Mouse (Mus musculus): ENCODE measurements at regions not wholly inside any gene's neighbourhood (a gene's known extent, or its start where the extent isn't known, plus 50 kb on each side); places are given as distances from the start of the nearest gene placed in this dataset.
"Not testable (repeated sequence)": the region's sequence is repeated elsewhere in the genome, so short reads cannot be mapped to it uniquely, and the experiment has no call there.

DNA sequence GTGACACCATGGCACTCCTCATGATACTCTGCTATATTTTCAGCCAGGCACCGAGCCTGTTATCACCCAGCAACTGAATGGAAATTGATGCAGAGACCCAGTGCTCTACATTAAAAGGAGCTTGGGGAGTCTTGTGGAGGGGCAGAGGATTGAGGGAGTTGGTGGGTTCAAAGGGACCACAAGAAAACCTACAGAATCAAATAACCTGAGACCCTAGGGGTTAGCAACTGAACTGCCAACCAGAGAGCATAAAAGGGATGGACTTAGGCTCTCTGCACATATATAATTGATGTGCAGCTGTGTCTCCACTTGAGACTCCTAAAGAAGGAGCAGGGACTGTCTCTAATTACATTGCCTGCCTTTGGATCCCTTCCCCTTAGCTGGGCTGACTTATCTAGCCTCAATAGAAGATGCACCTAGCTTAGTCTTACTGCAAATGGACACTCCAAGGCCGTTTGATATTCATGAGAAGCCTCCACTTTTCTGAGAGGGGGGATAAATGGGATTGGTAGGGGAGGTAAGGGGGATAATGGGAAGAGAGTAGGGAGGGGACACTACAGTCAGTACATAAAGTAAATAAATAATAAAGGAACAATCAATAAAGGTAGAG lies 991.1 kb downstream of the Basp1 start:
- no peak for DNase-seq (ENCODE audit: low spot score in 2 of 2)

DNA sequence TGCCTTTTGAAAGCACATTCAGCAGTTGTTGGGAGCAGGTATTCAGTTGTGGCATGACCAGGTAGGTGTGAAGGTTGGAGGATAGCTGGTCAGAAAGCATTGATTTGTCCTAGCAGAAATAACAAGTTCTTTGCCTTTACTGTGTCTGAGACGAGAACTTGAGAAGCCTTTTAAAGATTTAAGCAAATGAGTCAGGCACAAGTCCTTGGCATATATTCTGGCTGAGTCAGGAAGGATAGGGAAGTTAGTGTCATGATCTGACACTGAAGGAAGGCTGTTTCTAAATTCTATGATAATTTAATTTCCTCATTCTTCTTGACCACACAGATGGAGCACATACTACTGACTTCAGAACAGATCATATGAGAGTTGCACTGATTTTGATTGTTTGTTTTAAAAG lies 993.8 kb downstream of the Basp1 start:
- no peak for DNase-seq (ENCODE audit: low spot score in 2 of 2)

DNA sequence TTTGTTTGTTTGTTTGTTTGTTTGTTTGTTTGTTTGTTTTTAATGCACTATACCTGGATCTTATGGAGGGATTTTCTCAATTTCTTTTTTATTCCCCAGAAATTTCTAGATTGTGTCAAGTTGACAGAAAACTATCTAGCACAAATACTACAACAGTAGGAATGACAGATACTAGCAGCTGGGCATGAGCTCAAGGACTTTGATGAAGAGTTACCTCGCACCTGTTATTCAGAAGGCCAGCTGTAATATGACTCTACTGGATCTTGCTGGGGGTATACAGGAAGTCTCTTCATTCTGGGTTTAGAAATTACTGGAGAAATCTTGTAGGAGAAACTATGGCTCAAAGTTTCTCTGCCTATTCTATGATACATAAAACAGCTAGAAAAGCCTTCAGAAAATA lies 994.4 kb downstream of the Basp1 start:
- DNase-seq (ENCODE audit: low spot score in 2 of 2), result no peak

DNA sequence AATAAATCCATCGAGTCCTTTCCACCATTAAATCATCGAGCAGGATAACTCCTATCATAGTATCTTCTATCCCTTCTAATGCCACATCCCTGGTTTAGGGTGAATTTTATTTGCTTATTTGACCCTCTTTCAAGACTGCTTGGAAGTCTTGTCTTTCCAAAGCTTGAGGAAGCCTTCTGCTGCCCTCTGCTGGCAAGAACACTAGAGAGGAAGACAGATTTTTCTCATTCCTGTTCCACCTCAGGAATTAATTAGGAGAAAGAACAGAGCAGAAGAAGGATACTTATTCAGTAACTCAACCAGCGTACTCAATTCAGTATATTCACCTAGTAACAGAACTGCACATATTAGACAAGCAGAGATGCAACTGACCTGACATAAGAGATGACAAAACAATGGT lies 1005.9 kb downstream of the Basp1 start:
- peak; percentile 49 to 78 for DNase-seq (ENCODE audit: low spot score in 2 of 2)

DNA sequence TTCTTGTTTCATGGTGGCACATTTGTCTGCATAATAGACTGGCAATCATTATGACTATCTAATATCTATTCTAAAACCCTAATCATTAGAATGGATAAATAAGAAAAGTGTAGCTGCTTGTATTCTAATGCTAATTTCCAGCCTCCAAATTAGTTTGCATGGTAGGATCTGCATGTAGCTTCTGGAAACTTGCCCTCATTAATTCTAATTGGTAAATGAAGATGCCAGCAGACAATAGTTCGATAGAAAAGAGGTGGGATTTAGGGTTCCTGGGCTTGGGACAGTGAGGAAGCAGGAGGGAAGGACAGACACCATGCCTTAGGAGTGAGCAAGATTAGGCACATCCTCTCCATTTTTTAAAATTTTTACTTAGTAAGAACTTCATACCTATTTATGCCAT lies 1008.3 kb downstream of the Basp1 start:
- no peak for DNase-seq (ENCODE audit: low spot score in 2 of 2)

DNA sequence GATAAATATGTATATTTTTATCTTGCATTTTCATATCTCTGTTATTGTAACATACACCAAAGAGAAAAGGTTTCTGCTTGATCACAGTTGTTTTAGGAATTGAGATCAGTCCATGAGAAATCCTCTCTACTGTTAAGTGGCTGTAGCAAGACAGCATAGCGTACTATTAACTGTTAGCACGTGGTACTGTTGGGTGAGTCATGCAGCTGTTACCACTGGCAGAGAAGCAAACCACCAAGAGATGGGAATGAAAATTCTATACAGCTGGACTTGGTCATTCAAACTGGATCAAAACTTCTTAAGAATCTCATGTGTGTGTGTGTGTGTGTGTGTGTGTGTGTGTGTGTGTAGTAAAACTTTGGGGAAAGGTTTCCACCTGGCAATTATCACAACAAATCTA lies 1013.5 kb downstream of the Basp1 start:
- no peak for DNase-seq (ENCODE audit: low spot score in 2 of 2)

DNA sequence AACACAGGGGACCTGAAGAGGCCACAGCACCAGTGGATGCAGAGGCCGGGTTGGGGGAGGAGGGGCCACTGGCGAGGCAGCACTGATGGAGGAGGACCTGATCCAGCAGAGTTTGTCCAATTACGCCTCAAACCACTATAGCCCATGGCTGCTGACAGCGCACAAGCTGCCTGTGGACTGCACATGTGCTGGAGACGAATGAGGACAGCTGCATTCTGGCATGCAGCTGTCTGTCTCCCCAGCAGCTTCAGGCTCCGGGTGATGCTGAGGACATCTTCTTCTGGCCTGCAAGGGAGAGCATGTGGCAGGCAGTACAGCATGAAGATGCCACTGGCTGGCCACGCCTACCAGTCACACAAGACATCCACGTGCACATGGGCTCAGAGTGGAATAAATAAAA lies 1055.2 kb downstream of the Basp1 start:
- DNase-seq (ENCODE audit: low spot score in 2 of 2), result no peak

DNA sequence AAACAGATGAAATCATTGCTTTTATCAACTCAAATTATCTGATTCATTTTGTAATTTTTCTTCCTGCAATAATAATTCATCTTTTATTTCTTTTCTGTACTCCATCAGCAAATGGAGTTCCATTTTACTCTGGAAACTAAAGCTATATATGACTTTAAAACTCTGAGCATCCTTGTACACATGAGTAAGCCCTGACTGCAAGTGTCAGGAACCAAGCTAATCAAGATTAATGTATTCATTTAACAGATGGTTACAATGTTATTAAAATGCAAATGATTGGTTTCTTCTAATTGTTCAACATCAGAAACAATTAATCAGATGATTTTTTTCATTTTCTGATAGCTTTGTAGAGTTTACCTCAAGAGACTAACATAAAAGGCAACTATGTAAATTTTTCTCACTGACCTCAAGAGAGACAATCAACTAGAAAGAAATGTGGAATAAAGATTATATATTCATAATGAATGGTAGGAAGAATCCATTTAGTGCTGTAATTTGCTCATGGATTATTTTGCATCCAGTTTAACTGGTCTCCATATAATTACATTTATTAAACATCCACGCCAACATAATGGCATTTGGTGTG lies 1064.5 kb downstream of the Basp1 start:
- no peak for DNase-seq (ENCODE audit: low spot score in 2 of 2)

DNA sequence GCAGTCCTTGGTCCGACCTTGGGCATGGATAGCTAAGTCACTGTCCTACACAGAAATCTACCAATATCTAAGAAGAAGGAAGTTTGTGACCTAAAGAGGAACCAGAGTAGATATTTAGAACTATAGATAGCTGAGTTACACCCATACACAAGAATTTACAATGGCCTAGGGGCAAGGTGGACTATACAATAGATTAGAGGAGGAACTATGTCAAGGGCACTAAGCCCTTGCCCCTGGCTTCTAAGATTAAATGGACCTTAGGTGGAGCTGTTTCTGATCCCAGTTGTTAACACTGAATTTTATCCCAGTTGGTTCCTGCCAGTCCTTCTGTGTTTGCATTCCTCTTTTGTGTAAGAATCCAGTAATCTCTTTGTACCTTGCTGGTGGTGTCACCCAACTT lies 1077.7 kb downstream of the Basp1 start:
- not testable (repeated sequence) for DNase-seq (ENCODE audit: low spot score in 2 of 2)

DNA sequence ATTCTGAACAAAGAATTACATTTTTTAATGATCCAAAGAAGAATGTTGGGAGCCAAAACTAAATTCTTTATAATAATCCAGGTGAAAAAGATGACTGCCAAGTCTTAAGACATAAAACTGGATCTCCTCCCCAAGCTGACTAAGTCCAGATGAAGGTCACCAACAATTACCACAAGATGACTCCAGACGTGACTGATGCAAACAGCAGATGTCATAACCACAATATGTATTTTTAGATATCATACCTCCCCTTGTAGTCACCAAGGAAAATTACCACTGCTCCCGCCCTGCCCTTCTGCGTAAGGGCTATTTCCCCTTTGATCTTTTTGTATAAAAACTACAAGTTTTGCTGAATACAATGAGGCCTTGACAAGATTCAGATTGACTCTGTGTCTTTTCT lies 1110.4 kb downstream of the Basp1 start:
- not testable (repeated sequence) for DNase-seq (ENCODE audit: low spot score in 2 of 2)

DNA sequence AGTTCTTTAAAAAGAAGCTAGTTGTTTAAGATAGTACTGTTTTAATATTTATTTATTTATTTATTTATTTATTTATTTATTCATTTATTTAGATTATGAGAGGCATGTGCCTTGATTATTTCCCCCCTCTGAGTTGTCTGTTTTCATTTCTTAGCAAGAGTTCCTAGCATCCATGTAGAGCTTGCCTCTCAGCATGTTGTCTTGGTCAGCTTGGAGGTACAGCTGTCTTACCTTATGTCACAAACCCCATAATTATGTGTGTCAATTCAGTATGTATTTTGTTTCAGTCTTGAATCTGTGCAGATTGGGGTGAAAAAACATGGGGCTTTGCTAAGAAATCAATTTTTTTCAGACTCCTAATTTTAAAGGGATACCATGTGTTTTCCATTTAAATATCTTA lies 1116.3 kb downstream of the Basp1 start:
- no peak for DNase-seq (ENCODE audit: low spot score in 2 of 2)

DNA sequence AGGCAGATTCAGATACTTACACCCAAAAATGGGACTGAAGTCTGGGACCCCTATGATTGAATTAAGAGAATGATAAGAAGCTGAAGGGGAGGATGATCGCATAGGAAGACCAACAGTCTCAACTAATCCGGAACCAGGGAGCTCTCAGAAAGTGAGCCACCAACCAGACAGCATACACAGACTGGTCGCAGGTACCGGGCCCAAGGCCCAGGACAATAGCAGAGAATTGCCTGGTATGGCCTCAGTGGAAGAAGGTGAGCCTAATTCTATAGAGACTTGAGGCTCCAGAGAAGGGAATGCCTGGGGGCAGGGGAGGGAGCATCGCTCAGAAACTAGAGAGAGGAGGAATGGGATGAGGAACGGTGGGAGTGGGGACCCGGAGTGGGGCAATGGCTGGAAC lies 1116.8 kb downstream of the Basp1 start:
- DNase-seq (ENCODE audit: low spot score in 2 of 2), result no peak

DNA sequence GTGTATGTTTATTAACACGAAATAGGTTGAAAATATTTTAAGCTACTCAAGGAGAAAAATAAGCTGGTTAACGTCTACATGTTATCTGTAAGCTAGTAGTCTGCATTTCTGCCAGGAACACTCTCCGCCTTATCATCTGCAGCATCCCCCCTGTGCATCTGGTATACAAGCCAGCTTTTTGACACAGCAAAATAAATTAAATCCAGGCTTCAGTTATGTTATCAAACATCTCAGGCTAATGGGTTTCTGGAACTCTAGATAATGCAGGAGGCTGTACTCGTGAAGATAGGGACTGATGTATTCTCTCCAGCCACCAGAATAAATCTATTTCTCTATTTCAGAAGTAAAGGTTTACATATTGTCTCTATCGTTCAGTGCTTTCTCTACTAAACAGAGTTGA lies 1138.5 kb downstream of the Basp1 start:
- DNase-seq (ENCODE audit: low spot score in 2 of 2), result peak; percentile 1 to 15

DNA sequence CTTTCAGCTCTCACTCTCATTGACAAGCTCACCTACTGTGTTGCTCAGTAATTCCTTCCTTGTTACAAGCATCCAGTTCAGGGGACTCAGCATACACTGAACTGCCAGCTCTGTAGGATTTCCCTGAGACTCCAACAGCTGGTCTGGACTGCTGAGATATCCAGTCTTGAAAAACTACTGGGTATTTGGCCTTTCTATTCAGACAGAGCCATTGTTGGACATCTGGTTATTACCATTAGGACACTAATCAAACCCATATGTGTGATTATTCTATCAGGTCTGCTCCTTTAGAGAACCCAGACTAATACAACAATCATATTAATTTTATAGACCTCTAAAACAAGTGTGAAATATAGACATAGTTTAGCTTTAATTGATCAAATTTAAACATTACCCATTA lies 1146.2 kb downstream of the Basp1 start:
- no peak for DNase-seq (ENCODE audit: low spot score in 2 of 2)

All from layer of hippocampus, adult 18-20 months (tissue).